Mouse (Mus musculus) spleen, adult 2 months (tissue): ENCODE measurements at regions not wholly inside any gene's neighbourhood (a gene's known extent, or its start where the extent isn't known, plus 50 kb on each side); places are given as distances from the start of the nearest gene placed in this dataset.

Experiments
- CTCF ChIP-seq: fragments of 200-500 bp; IDR thresholded peaks from 2 replicates; pipeline ENCODE4 v1.5.1; 2011; ENCODE audit warnings: mild to moderate bottlenecking, inconsistent platforms; ENCODE audit not compliant: insufficient read depth, insufficient read length, insufficient replicate concordance; ENCODE audit errors: extremely low read depth
- POLR2A ChIP-seq: fragments of 200-500 bp; IDR thresholded peaks from 2 replicates; pipeline ENCODE4 v1.6.1; 2011; ENCODE audit warnings: low read depth, low read length, inconsistent platforms

DNA sequence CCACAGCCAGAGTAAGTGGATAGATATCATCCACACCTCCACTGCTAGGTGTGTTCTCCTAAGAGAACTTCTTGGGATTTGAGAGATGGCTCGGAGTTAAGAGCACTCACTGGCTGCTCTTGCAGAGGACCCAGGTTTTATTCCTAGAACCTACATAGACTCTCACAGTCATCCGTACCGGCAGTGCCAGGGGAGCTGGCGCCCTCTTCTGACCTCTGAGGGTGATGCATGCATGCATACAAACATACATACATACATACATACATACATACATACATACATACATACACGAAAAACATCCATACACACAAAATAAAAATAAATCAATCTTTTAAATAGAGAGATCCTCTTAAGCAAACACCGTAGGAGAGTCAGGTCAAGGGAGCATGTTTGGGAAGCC lies 70.1 kb upstream of the Ipo5 start:
- no peak for TF ChIP-seq POLR2A
- peak; percentile 2; the same call in 1 of the 2 replicates for TF ChIP-seq CTCF
